Mouse (Mus musculus) retina, adult 2 months (tissue): ENCODE results near the gene Tnr.

Experiments used
- DNase-seq: peaks from one replicate; pipeline ENCODE4 v3.0.0-alpha.2; 2012; ENCODE audit warnings: low read depth, low spot score

Tnr gene

GRCm38 (mm10) chr1:159629822-159630589 is 106.4 kb downstream of the Tnr start:
- DNase-seq, result no peak

DNA sequence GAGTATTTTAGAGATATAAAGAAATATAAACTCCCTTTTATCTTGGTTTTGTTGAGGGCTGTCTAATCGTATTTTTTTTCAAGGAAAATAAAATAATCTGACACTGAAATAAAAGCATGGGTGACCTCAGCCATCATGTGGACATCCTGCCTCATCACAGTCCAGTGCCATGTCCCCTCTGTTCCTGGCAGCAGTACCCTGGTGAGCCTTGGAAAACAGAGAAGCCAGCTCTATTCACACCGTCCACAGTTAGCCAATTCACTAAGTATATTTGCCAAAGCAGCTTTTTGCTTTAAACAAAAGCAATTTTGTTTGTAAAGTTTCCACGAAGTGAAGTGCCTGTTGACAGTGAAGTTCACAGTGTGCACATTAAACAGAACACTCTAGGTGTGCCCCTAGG is 109.0 kb downstream of the Tnr start:
- DNase-seq, result no peak

GRCm38 (mm10) chr1:159639408-159639807 is 115.8 kb downstream of the Tnr start:
- no peak for DNase-seq

- no peak for DNase-seq
Observed at GRCm38 (mm10) chr1:159645719-159646118, 122.2 kb downstream of the Tnr start.

DNA sequence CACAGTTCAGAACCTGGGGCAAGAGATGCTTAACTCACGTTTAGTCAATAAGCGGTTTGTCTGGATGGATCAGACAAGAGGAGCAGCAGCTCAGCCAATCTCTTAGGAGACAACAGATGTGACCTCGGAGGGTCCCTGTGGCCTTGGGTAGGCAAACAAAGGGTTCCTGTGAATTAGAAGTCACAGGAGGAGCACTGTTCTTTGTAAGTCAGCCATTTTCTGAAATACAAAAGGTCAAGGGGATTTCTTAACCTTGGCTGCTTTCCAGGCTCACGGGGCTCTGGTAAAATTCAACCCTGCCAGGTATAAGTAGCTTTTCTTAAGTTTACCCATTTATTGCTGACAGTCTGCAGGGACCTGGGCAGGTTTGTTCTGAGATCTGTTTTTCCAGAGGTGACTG is 126.9 kb downstream of the Tnr start:
- DNase-seq, result no peak

GRCm38 (mm10) chr1:159655241-159655640 is 131.7 kb downstream of the Tnr start:
- DNase-seq, result no peak

DNA sequence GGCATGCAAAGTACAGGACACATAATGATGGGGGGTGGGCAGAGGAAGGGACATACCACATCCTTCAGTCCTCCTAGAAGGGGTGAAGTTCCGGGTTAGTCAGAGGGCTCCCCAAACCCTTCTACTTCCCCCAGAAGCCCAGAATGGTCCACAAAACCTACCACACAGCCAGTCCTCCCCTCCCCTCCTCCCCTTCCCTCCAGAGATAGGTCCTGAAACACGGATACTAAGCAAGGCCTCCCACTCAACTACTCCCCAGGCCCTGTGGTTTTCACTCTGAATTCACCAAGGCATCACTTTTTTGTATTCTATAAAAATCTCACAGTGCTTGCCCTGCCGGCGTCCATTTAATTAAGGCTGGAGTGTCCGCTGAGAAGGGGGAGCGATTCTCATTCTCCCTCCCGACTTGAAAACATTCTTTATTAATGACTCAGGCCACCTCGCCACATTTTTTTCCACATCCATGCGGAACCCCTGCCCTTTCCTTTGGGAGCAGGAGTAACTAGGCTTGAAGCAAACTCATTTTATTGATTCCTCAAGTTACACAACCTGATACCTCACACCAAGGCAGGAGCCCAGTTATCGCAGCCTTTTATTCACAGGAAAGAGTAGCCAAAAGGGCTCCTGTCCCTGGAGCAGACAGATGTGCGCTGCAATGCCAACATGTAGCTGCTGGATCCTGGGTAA is 134.4 kb downstream of the Tnr start:
- no peak for DNase-seq

- DNase-seq, result no peak
Observed at GRCm38 (mm10) chr1:159660620-159661501, 137.3 kb downstream of the Tnr start.

GRCm38 (mm10) chr1:159664496-159664895 is 140.9 kb downstream of the Tnr start:
- DNase-seq, result no peak

- DNase-seq, result no peak
Observed at GRCm38 (mm10) chr1:159664945-159665344, 141.4 kb downstream of the Tnr start.

- DNase-seq, result no peak
Observed at GRCm38 (mm10) chr1:159670629-159671150, 147.1 kb downstream of the Tnr start.

DNA sequence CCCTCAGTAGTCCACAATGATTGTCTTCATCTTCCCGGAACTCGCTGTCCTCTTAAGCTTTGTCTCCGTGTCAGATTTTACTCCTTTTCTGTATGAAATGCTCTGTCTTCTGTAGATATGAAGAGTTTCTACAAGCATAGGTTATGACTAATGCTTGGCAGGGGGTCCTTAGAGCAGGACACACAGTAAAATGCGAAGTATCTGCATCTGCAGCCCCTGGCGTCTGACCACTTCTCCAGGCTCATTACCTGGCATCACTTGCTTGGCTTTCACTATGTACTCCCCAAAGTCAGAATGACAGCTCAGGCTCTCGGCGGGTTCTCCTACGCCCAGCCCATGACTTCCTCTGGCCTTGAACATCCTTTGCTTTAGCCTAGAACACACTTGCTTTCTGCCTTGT is 147.6 kb downstream of the Tnr start:
- no peak for DNase-seq

GRCm38 (mm10) chr1:159674240-159674639 is 150.7 kb downstream of the Tnr start:
- no peak for DNase-seq

- DNase-seq, result no peak
Observed at GRCm38 (mm10) chr1:159675472-159675871, 151.9 kb downstream of the Tnr start.

GRCm38 (mm10) chr1:159678221-159678935 is 154.8 kb downstream of the Tnr start:
- no peak for DNase-seq

DNA sequence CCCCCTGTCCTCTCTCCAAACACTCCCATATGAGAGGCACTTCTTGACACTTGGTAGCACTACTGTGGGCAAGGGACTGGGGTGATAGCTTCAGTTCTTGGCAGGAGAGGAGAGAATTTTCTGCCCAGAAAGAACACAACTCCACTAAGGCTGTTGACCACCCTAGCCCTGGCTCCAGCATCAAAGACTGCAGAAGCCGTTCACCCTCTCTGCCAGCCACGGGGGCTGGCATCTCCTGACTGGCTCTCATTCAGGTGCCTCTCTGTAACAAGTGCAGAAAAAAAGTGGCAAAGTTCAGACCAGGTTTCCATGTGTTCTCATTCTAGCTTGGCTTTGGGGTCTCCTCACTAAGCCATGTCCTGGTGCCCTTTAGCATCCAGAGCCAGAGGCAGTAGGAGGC is 157.7 kb downstream of the Tnr start:
- no peak for DNase-seq

DNA sequence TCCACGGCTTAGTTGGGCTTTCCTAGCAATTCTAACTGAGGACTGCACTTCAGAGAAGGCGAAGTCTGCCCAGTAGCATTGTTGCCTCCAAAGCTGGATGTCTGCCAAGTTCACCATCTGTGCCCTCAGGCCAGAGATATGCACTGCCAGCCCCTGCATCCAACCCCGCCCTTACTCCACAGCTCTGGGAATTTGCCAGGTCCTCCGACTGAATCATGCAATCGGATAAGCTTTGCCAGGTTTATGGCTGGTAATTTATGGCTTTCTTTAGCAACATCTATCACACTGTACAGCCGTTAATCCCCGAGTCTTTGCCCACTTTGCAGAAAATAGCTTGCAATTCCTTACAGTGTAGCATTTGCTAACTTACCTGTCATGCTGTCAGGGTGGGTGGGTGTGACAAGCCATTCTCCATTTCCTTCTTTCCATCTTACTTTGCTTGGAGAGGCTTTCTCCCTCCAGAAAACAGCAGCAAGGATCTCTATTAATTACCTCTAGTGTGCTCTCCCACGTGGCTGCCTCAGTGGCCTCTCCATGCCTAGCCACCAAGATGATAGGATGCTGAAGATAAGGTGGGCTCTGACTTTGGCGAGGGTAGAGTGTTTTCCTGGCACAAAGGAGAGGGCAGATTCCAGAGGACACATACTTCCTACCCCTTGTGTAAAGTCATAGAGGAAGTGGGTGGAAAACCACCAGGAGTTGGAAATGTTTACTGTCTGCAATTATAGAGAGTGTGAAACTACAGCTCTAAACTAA is 163.1 kb downstream of the Tnr start:
- peak; percentile 60 for DNase-seq

DNA sequence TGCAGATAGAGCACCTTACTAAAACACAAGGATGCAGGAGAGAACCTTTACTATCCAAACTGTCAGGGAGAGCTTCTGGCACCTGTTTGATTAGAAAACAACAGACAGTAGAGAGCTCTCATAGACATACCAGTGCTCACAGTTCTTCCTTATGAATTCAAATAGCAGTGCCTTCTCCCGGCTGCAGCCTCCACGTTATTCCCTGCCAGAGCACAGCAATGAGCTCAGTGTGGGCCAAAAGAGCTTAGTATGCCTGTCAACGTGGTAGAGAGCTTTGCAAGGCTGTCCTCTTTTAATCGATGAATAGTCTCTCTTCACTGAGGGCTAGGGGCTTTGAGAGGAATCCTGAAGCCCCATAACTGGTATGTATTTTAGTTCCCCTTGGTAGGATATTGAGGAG is 173.1 kb downstream of the Tnr start:
- DNase-seq, result no peak

- no peak for DNase-seq
Observed at GRCm38 (mm10) chr1:159702038-159702437, 178.5 kb downstream of the Tnr start.

GRCm38 (mm10) chr1:159704925-159705324 is 181.4 kb downstream of the Tnr start:
- DNase-seq, result no peak

- no peak for DNase-seq
Observed at GRCm38 (mm10) chr1:159716301-159716700, 192.7 kb downstream of the Tnr start.
